Mouse (Mus musculus) small intestine, adult 2 months (tissue): ENCODE measurements at regions not wholly inside any gene's neighbourhood (a gene's known extent, or its start where the extent isn't known, plus 50 kb on each side); places are given as distances from the start of the nearest gene placed in this dataset.

Experiments used
- CTCF ChIP-seq: fragments of 200-500 bp; IDR thresholded peaks from 2 replicates; pipeline ENCODE4 v1.5.1; 2012; ENCODE audit warnings: low read depth, mild to moderate bottlenecking, control low read depth, inconsistent platforms, low read length, moderate library complexity, mixed read lengths; ENCODE audit not compliant: insufficient replicate concordance, insufficient read length; ENCODE audit errors: extremely low read depth
- POLR2A ChIP-seq: fragments of 200-500 bp; IDR thresholded peaks from 2 replicates; pipeline ENCODE4 v1.6.1; 2012; ENCODE audit warnings: low read depth, mild to moderate bottlenecking, control low read depth, inconsistent platforms, low read length, moderate library complexity

DNA sequence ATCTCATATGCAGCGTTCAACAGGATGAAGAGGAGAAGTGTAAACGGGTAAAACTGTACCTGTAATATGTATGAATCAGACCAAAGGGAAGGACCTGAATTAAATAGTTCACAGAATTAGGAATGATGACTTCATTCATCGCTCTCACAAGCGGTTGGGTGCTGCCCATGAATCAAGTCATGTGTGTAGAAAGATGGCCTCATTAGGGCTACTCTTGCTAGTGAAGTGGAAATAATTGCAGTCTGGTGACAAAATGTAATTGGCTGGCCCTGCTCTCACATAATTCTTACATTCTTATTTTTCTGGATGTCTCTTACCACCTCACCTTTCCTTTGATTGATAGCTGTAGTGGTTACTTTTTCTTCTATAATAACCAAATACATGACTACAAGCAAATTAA lies 80.1 kb upstream of the Fat1 start:
- no peak for TF ChIP-seq POLR2A
- no peak for TF ChIP-seq CTCF
